Mouse (Mus musculus): ENCODE data around the gene Proser2. TPM values are rescaled to one million over a fixed set of nuclear protein-coding genes. Genes with fewer than 3 reads are reported as not detected.
A peak's percentile ranks its signal among the peaks of the same experiment; 100 is the strongest.
"Not testable (repeated sequence)": the region's sequence is repeated elsewhere in the genome, so short reads cannot be mapped to it uniquely, and the experiment has no call there.

Gene Proser2
- polyA plus RNA-seq, 1 experiment from 2014 or later: 23.1 TPM

DNA sequence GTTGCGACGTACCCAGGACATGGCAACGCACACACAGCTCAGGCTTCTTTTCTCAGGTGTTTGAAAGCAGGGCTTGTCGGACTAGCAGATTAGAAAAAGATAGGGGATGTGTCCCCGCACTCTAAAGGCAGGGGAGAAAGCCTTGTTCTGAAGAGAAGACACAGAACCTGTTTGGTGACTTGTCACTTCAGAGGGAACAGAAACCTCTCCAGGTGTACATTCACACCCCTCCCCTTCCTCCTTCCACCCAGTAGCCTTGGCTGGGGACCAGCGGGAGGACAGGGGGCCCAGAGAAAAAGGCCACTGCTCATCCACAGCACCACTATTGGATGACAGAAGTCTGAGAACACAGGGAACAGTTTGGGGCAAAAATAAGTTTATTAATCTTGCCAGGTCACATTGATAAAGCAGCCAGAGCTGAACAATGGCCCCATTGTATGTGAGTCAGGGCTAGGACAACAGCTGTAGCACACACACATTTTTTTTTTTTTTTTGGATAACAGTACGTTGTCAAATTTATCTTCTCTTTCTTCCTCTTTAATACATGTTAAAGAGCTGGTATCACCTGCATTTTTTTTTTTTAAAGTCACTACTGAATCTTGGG is 32.8 kb downstream of the Proser2 start:
- Histone ChIP-seq H3K27me3 (peaks cover 8% of the 10 kb centered on the region; the same call in 1 of the 2 replicates), H3K4me3 (replicated peaks) (no peak overlapping the region), H3K4me2 (replicated peaks) (no peak overlapping the region), H3K36me3 (0 out of 2 replicates have a peak, but pooled peaks cover 4% of the 10 kb centered on the region), H3K27ac (replicated peaks) (peak overlapping the region; percentile 59), H3K4me1 (peaks cover 26% of the 10 kb centered on the region), H3K9me3 (replicated peaks) (no peaks in the 10 kb centered on the region), H3K9ac (no peak overlapping the region)
- WGBS: 54% methylated on average over 7 of the region's 7 CpGs
- ATAC-seq (ENCODE audit: insufficient number of reproducible peaks, low FRiP score, low TSS enrichment, low read depth): 0 out of 2 replicates have a peak, but pooled peaks have one; percentile 32

- not testable (repeated sequence) for H3K27me3 ChIP-seq; H3K4me3 ChIP-seq (replicated peaks); H3K36me3 ChIP-seq; ATAC-seq (ENCODE audit: insufficient number of reproducible peaks, low FRiP score, low TSS enrichment, low read depth); H3K9ac ChIP-seq; H3K4me2 ChIP-seq (replicated peaks); H3K9me3 ChIP-seq (replicated peaks); H3K27ac ChIP-seq (replicated peaks)
- H3K4me1 ChIP-seq: peaks cover 20% of the 10 kb centered on the region
- 80% methylated on average over 16 of the region's 16 CpGs for WGBS
Observed at GRCm38 (mm10) chr2:6089941-6090340, 40.1 kb downstream of the Proser2 start.

DNA sequence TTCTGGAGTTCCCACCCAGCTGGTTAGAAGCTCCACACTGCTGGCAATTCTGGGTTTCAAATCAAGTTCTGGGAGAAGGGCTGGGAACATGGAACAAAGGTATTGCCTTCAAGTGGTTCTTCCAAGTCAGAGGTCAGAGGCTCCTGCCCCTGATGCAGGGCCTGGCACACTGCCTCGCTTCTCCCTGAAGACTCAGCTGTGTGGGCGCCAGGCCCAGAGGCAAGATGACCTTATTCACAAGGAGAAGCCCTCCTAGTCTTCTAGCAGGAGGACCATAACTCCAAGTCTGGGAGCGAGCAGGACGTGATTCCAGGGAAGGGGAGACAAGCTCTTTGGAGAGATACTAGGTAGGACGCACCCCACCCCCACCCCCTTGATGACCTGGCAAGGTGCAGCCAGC is 42.9 kb downstream of the Proser2 start:
- H3K4me2 ChIP-seq (replicated peaks): no peak overlapping the region
- no peak overlapping the region for H3K27ac ChIP-seq (replicated peaks)
- H3K36me3 ChIP-seq: no peaks in the 10 kb centered on the region
- H3K27me3 ChIP-seq: no peaks in the 10 kb centered on the region
- H3K4me3 ChIP-seq (replicated peaks): no peak overlapping the region
- WGBS: 91% methylated on average over 5 of the region's 5 CpGs
- no peaks in the 10 kb centered on the region for H3K9me3 ChIP-seq (replicated peaks)
- no peak overlapping the region for H3K9ac ChIP-seq
- ATAC-seq (ENCODE audit: insufficient number of reproducible peaks, low FRiP score, low TSS enrichment, low read depth): no peak
- peaks cover 24% of the 10 kb centered on the region for H3K4me1 ChIP-seq

GRCm38 (mm10) chr2:6085622-6086530 is 44.1 kb downstream of the Proser2 start:
- ATAC-seq (ENCODE audit: insufficient number of reproducible peaks, low FRiP score, low TSS enrichment, low read depth): 0 out of 2 replicates have a peak, but pooled peaks have one; percentile 44

GRCm38 (mm10) chr2:6083696-6084095 is 46.3 kb downstream of the Proser2 start:
- Histone ChIP-seq H3K27ac (replicated peaks) (no peak overlapping the region), H3K27me3 (no peaks in the 10 kb centered on the region), H3K4me3 (replicated peaks) (no peak overlapping the region), H3K9me3 (replicated peaks) (no peaks in the 10 kb centered on the region), H3K4me2 (replicated peaks) (no peak overlapping the region), H3K36me3 (no peaks in the 10 kb centered on the region), H3K9ac (no peak overlapping the region), H3K4me1 (peaks cover 24% of the 10 kb centered on the region)
- no peak for ATAC-seq (ENCODE audit: insufficient number of reproducible peaks, low FRiP score, low TSS enrichment, low read depth)
- WGBS: 100% methylated on average over 1 of the region's 1 CpGs

More at GRCm38 (mm10) chr2:6085622-6086530, 44.1 kb downstream of the Proser2 start:
- no peak overlapping the region for H3K27ac ChIP-seq (replicated peaks)
- H3K9ac ChIP-seq: no peak overlapping the region
- no peak overlapping the region for H3K4me2 ChIP-seq (replicated peaks)
- peaks cover 24% of the 10 kb centered on the region for H3K4me1 ChIP-seq
- H3K27me3 ChIP-seq: no peaks in the 10 kb centered on the region
- H3K4me3 ChIP-seq (replicated peaks): no peak overlapping the region
- no peaks in the 10 kb centered on the region for H3K36me3 ChIP-seq
- H3K9me3 ChIP-seq (replicated peaks): no peaks in the 10 kb centered on the region
- 60% methylated on average over 19 of the region's 19 CpGs for WGBS

GRCm38 (mm10) chr2:6082615-6083014 is 47.4 kb downstream of the Proser2 start:
- no peak for ATAC-seq (ENCODE audit: insufficient number of reproducible peaks, low FRiP score, low TSS enrichment, low read depth)
- Histone ChIP-seq H3K4me2 (replicated peaks) (no peak overlapping the region), H3K9me3 (replicated peaks) (no peaks in the 10 kb centered on the region), H3K9ac (no peak overlapping the region), H3K4me3 (replicated peaks) (no peak overlapping the region), H3K4me1 (peaks cover 26% of the 10 kb centered on the region), H3K27me3 (no peaks in the 10 kb centered on the region), H3K27ac (replicated peaks) (peak overlapping the region; percentile 39; the same call in 1 of the 2 replicates), H3K36me3 (no peaks in the 10 kb centered on the region)
- WGBS: 65% methylated on average over 6 of the region's 6 CpGs

DNA sequence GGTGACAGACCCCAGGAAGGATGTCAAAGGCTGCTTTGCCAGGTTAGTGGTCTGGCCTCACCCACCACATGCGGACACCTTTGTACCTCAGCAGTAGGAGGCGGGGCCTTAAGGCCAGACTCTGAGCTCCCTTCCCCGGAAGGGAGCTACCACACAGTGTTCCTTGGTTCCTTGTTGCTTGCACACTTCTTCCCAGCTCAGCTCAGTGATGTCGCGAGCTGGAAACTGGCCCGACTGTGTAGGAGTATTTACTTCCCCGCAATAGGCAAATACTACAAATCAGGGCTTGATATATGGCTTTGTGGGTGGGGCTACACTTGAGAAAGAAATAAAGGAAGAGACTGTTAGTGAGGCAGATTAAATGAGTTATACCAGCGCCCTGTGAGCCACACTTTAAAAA is 48.9 kb downstream of the Proser2 start:
- ATAC-seq (ENCODE audit: insufficient number of reproducible peaks, low FRiP score, low TSS enrichment, low read depth): no peak
- H3K4me1 ChIP-seq: peaks cover 15% of the 10 kb centered on the region
- H3K27ac ChIP-seq (replicated peaks): peak overlapping the region; percentile 22; the same call in 1 of the 2 replicates
- 51% methylated on average over 8 of the region's 8 CpGs for WGBS
- no peak overlapping the region for H3K4me2 ChIP-seq (replicated peaks)
- no peak overlapping the region for H3K9ac ChIP-seq
- no peak overlapping the region for H3K4me3 ChIP-seq (replicated peaks)
- H3K36me3 ChIP-seq: no peaks in the 10 kb centered on the region
- no peaks in the 10 kb centered on the region for H3K9me3 ChIP-seq (replicated peaks)
- no peaks in the 10 kb centered on the region for H3K27me3 ChIP-seq

- ATAC-seq (ENCODE audit: insufficient number of reproducible peaks, low FRiP score, low TSS enrichment, low read depth): no peak
- Histone ChIP-seq H3K9ac (no peak overlapping the region), H3K4me3 (replicated peaks) (no peak overlapping the region), H3K4me2 (replicated peaks) (no peak overlapping the region), H3K4me1 (peaks cover 12% of the 10 kb centered on the region), H3K9me3 (replicated peaks) (no peaks in the 10 kb centered on the region), H3K36me3 (no peaks in the 10 kb centered on the region), H3K27ac (replicated peaks) (peak overlapping the region; percentile 22), H3K27me3 (no peaks in the 10 kb centered on the region)
- WGBS: 86% methylated on average over 1 of the region's 1 CpGs
Observed at GRCm38 (mm10) chr2:6080037-6080436, 50.0 kb downstream of the Proser2 start.

GRCm38 (mm10) chr2:6075530-6075896 is 54.5 kb downstream of the Proser2 start:
- Histone ChIP-seq H3K27ac (replicated peaks) (no peak overlapping the region), H3K4me2 (replicated peaks) (no peak overlapping the region), H3K4me3 (replicated peaks) (no peak overlapping the region), H3K4me1 (peaks cover 11% of the 10 kb centered on the region), H3K9me3 (replicated peaks) (no peaks in the 10 kb centered on the region), H3K9ac (no peak overlapping the region), H3K36me3 (no peaks in the 10 kb centered on the region), H3K27me3 (no peaks in the 10 kb centered on the region)
- ATAC-seq (ENCODE audit: insufficient number of reproducible peaks, low FRiP score, low TSS enrichment, low read depth): no peak
- 26% methylated on average over 1 of the region's 1 CpGs for WGBS

- no peaks in the 10 kb centered on the region for H3K27me3 ChIP-seq
- no peak overlapping the region for H3K9ac ChIP-seq
- no peak overlapping the region for H3K4me3 ChIP-seq (replicated peaks)
- H3K36me3 ChIP-seq: no peaks in the 10 kb centered on the region
- H3K4me2 ChIP-seq (replicated peaks): no peak overlapping the region
- 40% methylated on average over 10 of the region's 10 CpGs for WGBS
- no peaks in the 10 kb centered on the region for H3K9me3 ChIP-seq (replicated peaks)
- no peak for ATAC-seq (ENCODE audit: insufficient number of reproducible peaks, low FRiP score, low TSS enrichment, low read depth)
- 0 out of 2 replicates have a peak overlapping the region, but pooled peaks have one; percentile 29 for H3K27ac ChIP-seq (replicated peaks)
- peaks cover 11% of the 10 kb centered on the region for H3K4me1 ChIP-seq
Observed at GRCm38 (mm10) chr2:6074891-6075529, 55.0 kb downstream of the Proser2 start.

- Histone ChIP-seq H3K4me1 (peaks cover 11% of the 10 kb centered on the region), H3K27me3 (no peaks in the 10 kb centered on the region), H3K9me3 (replicated peaks) (no peaks in the 10 kb centered on the region), H3K36me3 (no peaks in the 10 kb centered on the region), H3K4me3 (replicated peaks) (no peak overlapping the region), H3K4me2 (replicated peaks) (no peak overlapping the region), H3K9ac (no peak overlapping the region), H3K27ac (replicated peaks) (no peak overlapping the region)
- WGBS: 74% methylated on average over 7 of the region's 7 CpGs
- ATAC-seq (ENCODE audit: insufficient number of reproducible peaks, low FRiP score, low TSS enrichment, low read depth): no peak
Observed at GRCm38 (mm10) chr2:6072685-6073260, 57.2 kb downstream of the Proser2 start.

All from embryonic facial prominence, embryonic 15.5 days (tissue).